Comparison of ENCODE assay signal across 8 mouse cellular contexts in genomic region chr11:69880506-69880852, GRCm38 (mm10). TPM values are rescaled to one million over a fixed set of nuclear protein-coding genes. Genes with fewer than 3 reads are reported as not detected.
DNase-seq lines count a peak whose midpoint lies in the region; ATAC-seq and TF ChIP-seq lines count a peak whose summit lies in the region.

No protein-coding gene starts in this region.

- peak overlapping the region; percentile 81 for H3K27ac ChIP-seq in heart, adult 2 months
- H3K27ac ChIP-seq in cortical plate, adult 2 months (ENCODE audit: insufficient read depth, low read length): peak overlapping the region; percentile 51; the same call in 1 of the 2 replicates

- H3K9ac ChIP-seq in heart, adult 2 months (ENCODE audit: low read depth, low read length): peak overlapping the region; percentile 68

- H3K4me3 ChIP-seq in heart, adult 2 months: peak overlapping the region; percentile 77
- peak overlapping the region; percentile 33 for H3K4me3 ChIP-seq in cortical plate, adult 2 months (ENCODE audit: insufficient read depth, low read length)

- TF ChIP-seq CTCF in heart, adult 2 months (IDR thresholded peaks at IDR 0.05): peak; percentile 94
- peak; percentile 57 for TF ChIP-seq CTCF in cortical plate, adult 2 months (IDR thresholded peaks at IDR 0.05; ENCODE audit: extremely low read depth, insufficient read depth, low read length)

- no peak for TF ChIP-seq EP300 in heart, adult 2 months (IDR thresholded peaks at IDR 0.05; ENCODE audit: insufficient read depth, low read depth, low read length)

- H3K4me1 ChIP-seq in heart, adult 2 months (ENCODE audit: control insufficient read depth, insufficient read depth, low read length): peaks cover 6% of the 10 kb centered on the region
- no peaks in the 10 kb centered on the region for H3K4me1 ChIP-seq in cortical plate, adult 2 months (ENCODE audit: control insufficient read depth, insufficient read depth, low read length)

- DNase-seq in heart, adult 2 months: no peak
- DNase-seq in heart, adult 11 months: no peak
- peak; percentile 87 for DNase-seq in MN1 (ENCODE audit: low spot score)
- DNase-seq in heart, postnatal 10 days: peak; percentile 83 to 86
- DNase-seq in left cerebral cortex, postnatal 14 days (ENCODE audit: low spot score in 2 of 2): peak; percentile 48 to 55
- peak; percentile 74 to 83 for DNase-seq in spleen, postnatal 10 days (ENCODE audit: low spot score in 2 of 2)

- H3K79me2 ChIP-seq in heart, adult 2 months (replicated peaks; ENCODE audit: control insufficient read depth, insufficient read depth, low read length): no peaks in the 10 kb centered on the region

- H3K36me3 ChIP-seq in heart, adult 2 months (ENCODE audit: control insufficient read depth, insufficient read depth, low read length): no peaks in the 10 kb centered on the region

- intact Hi-C loops in heart, adult 2 months (cut with DNase I): loop anchor here (1.0 to 2.0 kb wide), 2 partner anchors 40 to 69 kb away; partner anchors contain the start of gene Eif5a
- intact Hi-C loops in heart, postnatal 10 days (cut with DNase I): loop anchor here (1.0 to 2.0 kb wide), 2 partner anchors 38 to 69 kb away; no protein-coding TSS in a partner anchor
- intact Hi-C loops in left cerebral cortex, postnatal 14 days (cut with DNase I): no loop called here

- under 1% methylated on average over 18 of the region's 18 CpGs for WGBS in heart, adult 2 months

- H3K27me3 ChIP-seq in heart, adult 2 months (ENCODE audit: control insufficient read depth, insufficient read depth, low read length): no peaks in the 10 kb centered on the region

- no peak for TF ChIP-seq POLR2A in heart, adult 2 months (IDR thresholded peaks at IDR 0.05; ENCODE audit: insufficient read depth, low read depth, low read length)
- TF ChIP-seq POLR2A in cortical plate, adult 2 months (IDR thresholded peaks at IDR 0.05; ENCODE audit: extremely low read depth, insufficient read depth, low read length): no peak

- ATAC-seq in megakaryocyte progenitor cell, adult 5-6 weeks (replicated peaks; ENCODE audit: poor library complexity): peak; percentile 35

RNA-seq across cellular contexts. Expression of gene Kctd11, which starts 0.7 kb away (rescaled TPM):
- total RNA-seq in heart, adult 2 months (2021): 1 to 10 TPM; 2.3 to 2.6 TPM
- polyA plus RNA-seq in heart, adult 2 months (2012; rRNA removed): 2.9 TPM in 2 replicates
- polyA plus RNA-seq in cortical plate, adult 2 months (2012; rRNA removed): 1.5 and 1.7 TPM in 2 replicates
- total RNA-seq in heart, postnatal 10 days (2021): 1 to 10 TPM; 3.0 to 3.5 TPM
- 1 to 10 TPM in 1 of 2 experiments, under 1 TPM in 1; 0.86 to 1.4 TPM for total RNA-seq in left cerebral cortex, postnatal 14 days (2021)
- total RNA-seq in megakaryocyte progenitor cell, adult 5-6 weeks (2015): 1.1 and 2.3 TPM in 2 replicates
- 0.88 and 1.9 TPM in 2 replicates for total RNA-seq in megakaryocyte progenitor cell, adult 5-6 weeks (2017)

RNA-seq across cellular contexts. Expression of gene Tmem95, which starts 2.7 kb away (rescaled TPM):
- total RNA-seq in heart, adult 2 months (2021): not detected
- not detected in 2 replicates for polyA plus RNA-seq in heart, adult 2 months (2012; rRNA removed)
- polyA plus RNA-seq in cortical plate, adult 2 months (2012; rRNA removed): not detected in 2 replicates
- not detected for total RNA-seq in heart, postnatal 10 days (2021)
- total RNA-seq in left cerebral cortex, postnatal 14 days (2021): not detected
- not detected in 2 replicates for total RNA-seq in megakaryocyte progenitor cell, adult 5-6 weeks (2015)
- not detected in 2 replicates for total RNA-seq in megakaryocyte progenitor cell, adult 5-6 weeks (2017)

RNA-seq across cellular contexts. Expression of gene Acap1, which starts 14.9 kb away (rescaled TPM):
- 1 to 10 TPM in 1 of 2 experiments, under 1 TPM in 1; 0.65 to 1.1 TPM for total RNA-seq in heart, adult 2 months (2021)
- 1.7 and 3.3 TPM in 2 replicates for polyA plus RNA-seq in heart, adult 2 months (2012; rRNA removed)
- polyA plus RNA-seq in cortical plate, adult 2 months (2012; rRNA removed): 0.13 and 0.26 TPM in 2 replicates
- total RNA-seq in heart, postnatal 10 days (2021): 1 to 10 TPM; 2.7 to 3.0 TPM
- not detected for total RNA-seq in left cerebral cortex, postnatal 14 days (2021)
- total RNA-seq in megakaryocyte progenitor cell, adult 5-6 weeks (2015): 23.6 and 24.7 TPM in 2 replicates
- total RNA-seq in megakaryocyte progenitor cell, adult 5-6 weeks (2017): 59.2 and 67.5 TPM in 2 replicates

RNA-seq across cellular contexts. Expression of gene 2810408A11Rik, which starts 20.3 kb away (rescaled TPM):
- under 1 TPM; 0.23 to 0.34 TPM for total RNA-seq in heart, adult 2 months (2021)
- 0.15 and 0.41 TPM in 2 replicates for polyA plus RNA-seq in heart, adult 2 months (2012; rRNA removed)
- 0.19 and 0.38 TPM in 2 replicates for polyA plus RNA-seq in cortical plate, adult 2 months (2012; rRNA removed)
- 1 to 10 TPM; 2.1 to 2.7 TPM for total RNA-seq in heart, postnatal 10 days (2021)
- under 1 TPM in 1 of 2 experiments, not detected in 1; 0.38 TPM for total RNA-seq in left cerebral cortex, postnatal 14 days (2021)
- total RNA-seq in megakaryocyte progenitor cell, adult 5-6 weeks (2015): 1.9 and 3.0 TPM in 2 replicates
- 1.7 and 6.6 TPM in 2 replicates for total RNA-seq in megakaryocyte progenitor cell, adult 5-6 weeks (2017)

RNA-seq across cellular contexts. Expression of gene Neurl4, which starts 20.4 kb away (rescaled TPM):
- 10 to 100 TPM; 42.6 to 47.1 TPM for total RNA-seq in heart, adult 2 months (2021)
- polyA plus RNA-seq in heart, adult 2 months (2012; rRNA removed): 31.5 and 54.1 TPM in 2 replicates
- 98.3 and 107 TPM in 2 replicates for polyA plus RNA-seq in cortical plate, adult 2 months (2012; rRNA removed)
- total RNA-seq in heart, postnatal 10 days (2021): 10 to 100 TPM; 39.2 to 39.9 TPM
- total RNA-seq in left cerebral cortex, postnatal 14 days (2021): 100 to 1,000 TPM; 121 to 125 TPM
- 9.5 and 11.0 TPM in 2 replicates for total RNA-seq in megakaryocyte progenitor cell, adult 5-6 weeks (2015)
- total RNA-seq in megakaryocyte progenitor cell, adult 5-6 weeks (2017): 20.2 and 21.6 TPM in 2 replicates

Comparison
In these comparisons a context has a peak if more than half of its experiments do, and no peak if none do; other contexts are left out.
1. DNase-seq: peak in MN1 (single experiment), heart, postnatal 10 days (2 of 2), left cerebral cortex, postnatal 14 days (2 of 2) and spleen, postnatal 10 days (2 of 2); none in heart, adult 2 months (0 of 2) and heart, adult 11 months (single experiment).
2. RNA of gene Acap1, which starts 14.9 kb away (total RNA-seq): 23.6 to 67.5 TPM in megakaryocyte progenitor cell, adult 5-6 weeks; 2.7 to 3.0 TPM in heart, postnatal 10 days, 0.65 to 1.1 TPM in heart, adult 2 months and not detected in left cerebral cortex, postnatal 14 days; every median in the first group is over 4 times any median in the second.